Mouse (Mus musculus): ENCODE data around the gene Methig1. TPM values are rescaled to one million over a fixed set of nuclear protein-coding genes. Genes with fewer than 3 reads are reported as not detected.
"Not testable (repeated sequence)": the region's sequence is repeated elsewhere in the genome, so short reads cannot be mapped to it uniquely, and the experiment has no call there.

Methig1 gene
- not detected for total RNA-seq (2021)

- no peak for DNase-seq
These were observed at the start of gene Methig1, which contains the start of gene Mettl7a2 for GRCm38 (mm10) chr15:100352711-100353250. Methig1 (plus strand) TSS chr15:100353149. Mettl7a2 (plus strand) TSS chr15:100353200.

- DNase-seq, result no peak
These were observed 49.4 kb upstream of the Methig1 start for GRCm38 (mm10) chr15:100303428-100304018.

GRCm38 (mm10) chr15:100304019-100304991 is 48.6 kb upstream of the Methig1 start, which contains the start of gene Mettl7a1:
Mettl7a1 (plus strand) TSS chr15:100304140.
- DNase-seq, result peak; percentile 87

- no peak for DNase-seq
These were observed 46.7 kb upstream of the Methig1 start for GRCm38 (mm10) chr15:100306201-100306600.

GRCm38 (mm10) chr15:100307438-100308096 is 45.4 kb upstream of the Methig1 start:
- peak; percentile 23 for DNase-seq

- DNase-seq, result no peak
These were observed 40.6 kb upstream of the Methig1 start for GRCm38 (mm10) chr15:100312346-100312745.

- DNase-seq, result no peak
These were observed 38.4 kb upstream of the Methig1 start for GRCm38 (mm10) chr15:100314448-100315145.

GRCm38 (mm10) chr15:100318014-100318671 is 34.8 kb upstream of the Methig1 start:
- DNase-seq, result not testable (repeated sequence)

GRCm38 (mm10) chr15:100319884-100320283 is 33.1 kb upstream of the Methig1 start:
- no peak for DNase-seq

GRCm38 (mm10) chr15:100320295-100320905 is 32.5 kb upstream of the Methig1 start:
- DNase-seq, result no peak

GRCm38 (mm10) chr15:100321134-100321533 is 31.8 kb upstream of the Methig1 start:
- DNase-seq, result peak; percentile 63

- no peak for DNase-seq
These were observed 28.8 kb upstream of the Methig1 start for GRCm38 (mm10) chr15:100324021-100324591.

- no peak for DNase-seq
These were observed 27.7 kb upstream of the Methig1 start for GRCm38 (mm10) chr15:100325235-100325634.

GRCm38 (mm10) chr15:100328089-100328488 is 24.9 kb upstream of the Methig1 start:
- not testable (repeated sequence) for DNase-seq

GRCm38 (mm10) chr15:100329336-100329735 is 23.6 kb upstream of the Methig1 start:
- DNase-seq, result not testable (repeated sequence)

- DNase-seq, result no peak
These were observed 22.2 kb upstream of the Methig1 start for GRCm38 (mm10) chr15:100330739-100331138.

GRCm38 (mm10) chr15:100332077-100332961 is 20.6 kb upstream of the Methig1 start:
- DNase-seq, result not testable (repeated sequence)

GRCm38 (mm10) chr15:100334629-100335028 is 18.3 kb upstream of the Methig1 start, which contains the start of gene Mettl7a3:
Mettl7a3 (plus strand) TSS chr15:100334929.
- no peak for DNase-seq

- DNase-seq, result not testable (repeated sequence)
These were observed 15.6 kb upstream of the Methig1 start for GRCm38 (mm10) chr15:100337328-100337727.
